Mouse (Mus musculus): ENCODE data around the gene Ifit1bl2.
"Not testable (repeated sequence)": the region's sequence is repeated elsewhere in the genome, so short reads cannot be mapped to it uniquely, and the experiment has no call there.

The Ifit1bl2 gene

GRCm38 (mm10) chr19:34610118-34610517 lies 30.4 kb downstream of the Ifit1bl2 start:
- DNase-seq (ENCODE audit: low spot score): not testable (repeated sequence)

- DNase-seq (ENCODE audit: low spot score): not testable (repeated sequence)
Observed at GRCm38 (mm10) chr19:34607237-34608051, 33.1 kb downstream of the Ifit1bl2 start, which contains the start of gene Ifit3b. Gene Ifit3b (plus strand): TSS chr19:34607970.

- DNase-seq (ENCODE audit: low spot score): no peak
Observed at GRCm38 (mm10) chr19:34605472-34605871, 35.1 kb downstream of the Ifit1bl2 start.

GRCm38 (mm10) chr19:34601888-34602287 lies 38.7 kb downstream of the Ifit1bl2 start, which contains the start of gene Ifit1bl1:
Gene Ifit1bl1 (minus strand): TSS chr19:34601956.
- DNase-seq (ENCODE audit: low spot score): not testable (repeated sequence)

GRCm38 (mm10) chr19:34599250-34599649 lies 41.3 kb downstream of the Ifit1bl2 start:
- not testable (repeated sequence) for DNase-seq (ENCODE audit: low spot score)

- DNase-seq (ENCODE audit: low spot score): peak; percentile 27
Observed at GRCm38 (mm10) chr19:34598341-34598740, 42.2 kb downstream of the Ifit1bl2 start.

- DNase-seq (ENCODE audit: low spot score): no peak
Observed at GRCm38 (mm10) chr19:34596811-34597210, 43.7 kb downstream of the Ifit1bl2 start.

GRCm38 (mm10) chr19:34594523-34594922 lies 46.0 kb downstream of the Ifit1bl2 start:
- DNase-seq (ENCODE audit: low spot score): not testable (repeated sequence)

- DNase-seq (ENCODE audit: low spot score): no peak
Observed at GRCm38 (mm10) chr19:34593456-34593855, 47.1 kb downstream of the Ifit1bl2 start.

- DNase-seq (ENCODE audit: low spot score): no peak
Observed at GRCm38 (mm10) chr19:34588959-34589358, 51.6 kb downstream of the Ifit1bl2 start.

GRCm38 (mm10) chr19:34587898-34588692 lies 52.4 kb downstream of the Ifit1bl2 start:
- not testable (repeated sequence) for DNase-seq (ENCODE audit: low spot score)

GRCm38 (mm10) chr19:34585740-34586458 lies 54.6 kb downstream of the Ifit1bl2 start:
- not testable (repeated sequence) for DNase-seq (ENCODE audit: low spot score)

- not testable (repeated sequence) for DNase-seq (ENCODE audit: low spot score)
Observed at GRCm38 (mm10) chr19:34583126-34583766, 57.3 kb downstream of the Ifit1bl2 start, which contains the start of gene Ifit3. Gene Ifit3 (plus strand): TSS chr19:34583531.

GRCm38 (mm10) chr19:34582696-34583095 lies 57.8 kb downstream of the Ifit1bl2 start:
- not testable (repeated sequence) for DNase-seq (ENCODE audit: low spot score)

GRCm38 (mm10) chr19:34577121-34577520 lies 63.4 kb downstream of the Ifit1bl2 start:
- DNase-seq (ENCODE audit: low spot score): no peak

- no peak for DNase-seq (ENCODE audit: low spot score)
Observed at GRCm38 (mm10) chr19:34573650-34574049, 66.9 kb downstream of the Ifit1bl2 start.

- DNase-seq (ENCODE audit: low spot score): no peak
Observed at GRCm38 (mm10) chr19:34571080-34571479, 69.5 kb downstream of the Ifit1bl2 start.

- no peak for DNase-seq (ENCODE audit: low spot score)
Observed at GRCm38 (mm10) chr19:34569896-34570476, 70.6 kb downstream of the Ifit1bl2 start.

GRCm38 (mm10) chr19:34568988-34569895 lies 71.3 kb downstream of the Ifit1bl2 start:
- no peak for DNase-seq (ENCODE audit: low spot score)

Measured in ovary, postnatal 36 days (tissue).